ENCODE assay signal across 8 mouse cellular contexts in the genomic region with DNA sequence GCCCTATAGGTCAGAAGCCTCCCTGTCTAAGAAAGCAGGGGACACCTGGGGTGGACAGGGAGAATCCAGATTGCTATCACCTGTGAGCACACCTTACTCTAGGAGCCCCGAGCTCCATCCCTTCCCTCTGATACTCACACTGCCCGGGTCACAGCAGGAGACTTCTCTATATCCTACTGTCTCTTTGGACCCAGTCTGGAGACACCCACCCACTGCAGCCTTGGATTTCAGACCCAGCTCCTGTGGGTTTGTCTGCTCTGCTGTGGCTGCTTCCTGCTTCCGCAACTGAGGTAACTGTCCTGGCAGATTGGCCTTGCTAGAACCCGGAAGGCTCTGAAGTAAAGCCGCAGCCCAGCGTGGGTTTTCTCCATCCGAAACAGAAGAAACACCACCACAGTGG. TPM values are rescaled to one million over a fixed set of nuclear protein-coding genes. Genes with fewer than 3 reads are reported as not detected.
A peak's percentile ranks its signal among the peaks of the same experiment; 100 is the strongest.
DNase-seq lines count a peak whose midpoint lies in the region; ATAC-seq and TF ChIP-seq lines count a peak whose summit lies in the region.

No protein-coding gene starts in this region.

- no peak for TF ChIP-seq CTCF in embryonic fibroblast, embryonic 13.5 days (IDR thresholded peaks at IDR 0.05; ENCODE audit: borderline replicate concordance, insufficient read depth, low read length)

- no peak for ATAC-seq in intestine, embryonic 14.5 days (replicated peaks; ENCODE audit: low FRiP score, low TSS enrichment, low read depth)
- ATAC-seq in megakaryocyte progenitor cell, adult 5-6 weeks (replicated peaks; ENCODE audit: poor library complexity): no peak

- H3K4me3 ChIP-seq in embryonic facial prominence, embryonic 10.5 days: peak overlapping the region; percentile 66
- peak overlapping the region; percentile 46 for H3K4me3 ChIP-seq in embryonic fibroblast, embryonic 13.5 days (ENCODE audit: insufficient read depth, low read length)
- H3K4me3 ChIP-seq in intestine, embryonic 14.5 days (ENCODE audit: low read depth, low read length): peak overlapping the region; percentile 55

- 77% methylated on average over 7 of the region's 7 CpGs for WGBS in embryonic facial prominence, embryonic 10.5 days
- WGBS in intestine, embryonic 14.5 days: 71% methylated on average over 7 of the region's 7 CpGs

- H3K4me2 ChIP-seq in intestine, embryonic 14.5 days (ENCODE audit: low read length): peak overlapping the region; percentile 95

- no peak for DNase-seq in embryonic facial prominence, embryonic 10.5 days (ENCODE audit: low spot score)
- DNase-seq in intestine, embryonic 14.5 days (ENCODE audit: low spot score): no peak
- peak; percentile 45 for DNase-seq in lung, postnatal 36 days
- DNase-seq in embryo, embryonic 10.5 days (ENCODE audit: low spot score): no peak
- DNase-seq in yolk sac, embryonic 10.5 days (ENCODE audit: low spot score): no peak
- no peak for DNase-seq in cerebellum, postnatal 4 days (ENCODE audit: low spot score in 2 of 2)

- TF ChIP-seq POLR2A in embryonic fibroblast, embryonic 13.5 days (IDR thresholded peaks at IDR 0.05; ENCODE audit: low read depth, low read length): no peak

- peaks cover 48% of the 10 kb centered on the region for H3K27me3 ChIP-seq in embryonic facial prominence, embryonic 10.5 days (replicated peaks; ENCODE audit: low read depth, poor library complexity, severe bottlenecking)
- no peaks in the 10 kb centered on the region for H3K27me3 ChIP-seq in intestine, embryonic 14.5 days (replicated peaks; ENCODE audit: control insufficient read depth, insufficient read depth, low read length)

- no peak overlapping the region for H3K27ac ChIP-seq in embryonic facial prominence, embryonic 10.5 days (replicated peaks)
- H3K27ac ChIP-seq in embryonic fibroblast, embryonic 13.5 days (ENCODE audit: insufficient read depth, low read length): no peak overlapping the region
- no peak overlapping the region for H3K27ac ChIP-seq in intestine, embryonic 14.5 days (ENCODE audit: low read depth)

- no peaks in the 10 kb centered on the region for H3K9me3 ChIP-seq in embryonic facial prominence, embryonic 10.5 days
- H3K9me3 ChIP-seq in intestine, embryonic 14.5 days (ENCODE audit: control insufficient read depth, low read length): no peaks in the 10 kb centered on the region

- H3K9ac ChIP-seq in intestine, embryonic 14.5 days (ENCODE audit: low read length): peak overlapping the region; percentile 55

- peaks cover 16% of the 10 kb centered on the region for H3K4me1 ChIP-seq in embryonic facial prominence, embryonic 10.5 days
- 0 out of 2 replicates have a peak, but pooled peaks cover 4% of the 10 kb centered on the region for H3K4me1 ChIP-seq in embryonic fibroblast, embryonic 13.5 days (ENCODE audit: control insufficient read depth, insufficient read depth, low read length)
- H3K4me1 ChIP-seq in intestine, embryonic 14.5 days (replicated peaks; ENCODE audit: control insufficient read depth, insufficient read depth, low read length): peaks cover 10% of the 10 kb centered on the region

- no peaks in the 10 kb centered on the region for H3K36me3 ChIP-seq in embryonic facial prominence, embryonic 10.5 days (replicated peaks)
- H3K36me3 ChIP-seq in intestine, embryonic 14.5 days (ENCODE audit: control insufficient read depth, insufficient read depth, low read length): no peaks in the 10 kb centered on the region

RNA-seq across cellular contexts. Expression of a gene that starts 1.6 kb away (rescaled TPM):
- polyA plus RNA-seq in embryonic facial prominence, embryonic 10.5 days (2016; fragmentation: Nextera tagmentation; extraction: Ambion mirVana): 8.8 and 9.9 TPM in 2 replicates
- 62.9 and 107 TPM in 2 replicates for polyA plus RNA-seq in embryonic fibroblast, embryonic 13.5 days (2011; ENCODE audit: insufficient read length, low read depth, missing spikeins)
- polyA plus RNA-seq in intestine, embryonic 14.5 days (2014; fragmentation: Nextera tagmentation; extraction: Ambion mirVana): 18.8 and 23.8 TPM in 2 replicates
- 0.05 TPM in 1 of 2 replicates, not detected in the other for total RNA-seq in megakaryocyte progenitor cell, adult 5-6 weeks (2015)
- total RNA-seq in megakaryocyte progenitor cell, adult 5-6 weeks (2017): 0.12 and 0.44 TPM in 2 replicates
